Mouse (Mus musculus) erythroblast, embryonic 14.5 days (primary cell): Measurements from ENCODE around the gene Cdk2ap1. TPM values are rescaled to one million over a fixed set of nuclear protein-coding genes. Genes with fewer than 3 reads are reported as not detected.
"Not testable (repeated sequence)": the region's sequence is repeated elsewhere in the genome, so short reads cannot be mapped to it uniquely, and the experiment has no call there.

Experiments used
- H3K27me3 ChIP-seq: 2 replicates; pipeline ENCODE4 v1.6.1; 2012; ENCODE audit warnings: inconsistent platforms; ENCODE audit not compliant: control insufficient read depth
- H3K36me3 ChIP-seq: 2 replicates; pipeline ENCODE4 v1.6.1; 2012; ENCODE audit warnings: mild to moderate bottlenecking, inconsistent platforms; ENCODE audit not compliant: control insufficient read depth
- H3K4me1 ChIP-seq: 2 replicates; pipeline ENCODE4 v1.6.1; 2012; ENCODE audit warnings: inconsistent platforms; ENCODE audit not compliant: control insufficient read depth
- H3K4me3 ChIP-seq: replicated peaks from 2 replicates; pipeline ENCODE3; 2012; ENCODE audit warnings: moderate library complexity, mild to moderate bottlenecking, inconsistent platforms
- H3K9me3 ChIP-seq: 2 replicates; pipeline ENCODE4 v1.6.1; 2012; ENCODE audit warnings: low read length, inconsistent platforms, mixed read lengths; ENCODE audit not compliant: control insufficient read depth
- GATA1 ChIP-seq: IDR thresholded peaks from 2 replicates; pipeline ENCODE4 v1.6.1; 2012; ENCODE audit warnings: low read length, inconsistent platforms, mixed read lengths
- TAL1 ChIP-seq: IDR thresholded peaks from 3 replicates; pipeline ENCODE4 v1.6.1; 2012; ENCODE audit warnings: low read length, inconsistent platforms, mixed read lengths
- polyA plus RNA-seq: library from polyadenylated mRNA; stranded (reverse); fragments of >175 nt; gene quantifications from 2 replicates; pipeline ENCODE4 v1.2.3, GENCODE M21; 2012

Gene Cdk2ap1
- polyA plus RNA-seq, 1 experiment = 16.1 TPM

GRCm38 (mm10) chr5:124310091-124310490, 52.8 kb downstream of the Cdk2ap1 start:
- TF ChIP-seq GATA1 = no peak
- no peak for TF ChIP-seq TAL1
- no peaks in the 10 kb centered on the region for H3K27me3 ChIP-seq
- peaks cover 9% of the 10 kb centered on the region for H3K9me3 ChIP-seq
- no peak overlapping the region for H3K4me3 ChIP-seq
- no peaks in the 10 kb centered on the region for H3K4me1 ChIP-seq
- H3K36me3 ChIP-seq = peaks cover 91% of the 10 kb centered on the region

GRCm38 (mm10) chr5:124309155-124309554, 53.7 kb downstream of the Cdk2ap1 start:
- no peak for TF ChIP-seq GATA1
- no peak for TF ChIP-seq TAL1
- Histone ChIP-seq H3K9me3 (peaks cover 9% of the 10 kb centered on the region), H3K36me3 (peaks cover 85% of the 10 kb centered on the region), H3K27me3 (no peaks in the 10 kb centered on the region), H3K4me1 (no peaks in the 10 kb centered on the region), H3K4me3 (no peak overlapping the region)

DNA sequence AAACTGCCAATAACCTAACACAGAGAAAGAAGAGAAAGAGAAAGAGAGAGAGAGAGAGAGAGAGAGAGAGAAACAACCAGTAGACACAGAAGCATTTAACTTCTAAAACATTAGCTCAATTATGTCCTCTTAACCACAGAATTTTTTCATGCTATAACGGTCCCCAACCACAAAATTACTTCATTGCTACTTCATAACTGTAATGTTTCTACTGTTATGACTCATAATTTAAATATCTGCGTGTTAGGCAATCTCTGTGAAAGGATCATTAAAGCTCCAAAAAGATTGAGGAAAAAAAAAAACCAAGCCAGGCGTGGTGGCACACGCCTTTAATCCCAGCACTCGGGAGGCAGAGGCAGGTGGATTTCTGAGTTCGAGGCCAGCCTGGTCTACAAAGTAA, 60.0 kb downstream of the Cdk2ap1 start:
- peaks cover 75% of the 10 kb centered on the region for H3K36me3 ChIP-seq
- not testable (repeated sequence) for H3K9me3 ChIP-seq, H3K4me3 ChIP-seq, H3K4me1 ChIP-seq, H3K27me3 ChIP-seq

GRCm38 (mm10) chr5:124300132-124300531, 62.8 kb downstream of the Cdk2ap1 start:
- Histone ChIP-seq H3K36me3 (peaks cover 64% of the 10 kb centered on the region), H3K27me3 (no peaks in the 10 kb centered on the region), H3K4me1 (no peaks in the 10 kb centered on the region), H3K9me3 (no peaks in the 10 kb centered on the region), H3K4me3 (no peak overlapping the region)
- TF ChIP-seq TAL1 (no peak), GATA1 (no peak)

DNA sequence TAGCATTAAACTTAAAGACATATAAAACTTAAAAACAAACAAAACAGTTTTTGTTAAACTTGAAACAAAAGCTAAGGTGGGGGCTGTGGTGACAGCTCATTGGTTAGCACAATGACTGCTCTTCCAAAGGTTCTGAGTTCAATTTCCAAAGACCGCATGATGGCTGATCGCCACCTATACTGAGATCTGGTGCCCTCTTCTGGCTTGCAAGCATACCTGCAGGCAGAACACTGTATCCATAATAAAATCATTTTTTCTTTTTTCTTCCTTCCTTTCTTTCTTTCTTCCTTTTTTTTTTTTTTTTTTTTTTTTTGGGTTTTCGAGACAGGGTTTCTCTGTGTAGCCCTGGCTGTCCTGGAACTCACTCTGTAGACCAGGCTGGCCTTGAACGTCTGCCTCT, 63.6 kb downstream of the Cdk2ap1 start:
- H3K36me3 ChIP-seq = peaks cover 66% of the 10 kb centered on the region
- H3K9me3 ChIP-seq, H3K27me3 ChIP-seq, H3K4me3 ChIP-seq, H3K4me1 ChIP-seq: not testable (repeated sequence)

GRCm38 (mm10) chr5:124296475-124296874, 66.4 kb downstream of the Cdk2ap1 start:
- peaks cover 76% of the 10 kb centered on the region for H3K36me3 ChIP-seq

More at GRCm38 (mm10) chr5:124296475-124296874, 66.4 kb downstream of the Cdk2ap1 start:
- Histone ChIP-seq H3K4me3 (no peak overlapping the region), H3K4me1 (no peaks in the 10 kb centered on the region), H3K27me3 (no peaks in the 10 kb centered on the region), H3K9me3 (no peaks in the 10 kb centered on the region)
- TF ChIP-seq GATA1 = no peak
- no peak for TF ChIP-seq TAL1

Other genes starting within 250 kb of the Cdk2ap1 start
- 14.6 and 17.3 TPM in 2 replicates for gene Arl6ip4, start 247.0 kb downstream of the Cdk2ap1 start, polyA plus RNA-seq
- gene Pitpnm2, start 113.3 kb downstream of the Cdk2ap1 start, polyA plus RNA-seq = 0.37 and 0.38 TPM in 2 replicates
- gene Mphosph9, start 35.1 kb downstream of the Cdk2ap1 start, polyA plus RNA-seq = 0.28 and 0.32 TPM in 2 replicates
- gene 2810006K23Rik, start 35.0 kb downstream of the Cdk2ap1 start, polyA plus RNA-seq = 0.24 and 0.36 TPM in 2 replicates
- 0.28 and 0.32 TPM in 2 replicates for gene Sbno1, start 62.9 kb upstream of the Cdk2ap1 start, polyA plus RNA-seq
- gene Kmt5a, start 76.8 kb upstream of the Cdk2ap1 start, polyA plus RNA-seq = 34.4 and 36.1 TPM in 2 replicates
- 0.32 and 0.34 TPM in 2 replicates for gene Rilpl2, start 115.3 kb upstream of the Cdk2ap1 start, polyA plus RNA-seq
- gene Snrnp35, start 120.1 kb upstream of the Cdk2ap1 start, polyA plus RNA-seq = 2.7 and 3.2 TPM in 2 replicates
- 0.02 and 0.06 TPM in 2 replicates for gene Rilpl1, start 168.3 kb upstream of the Cdk2ap1 start, polyA plus RNA-seq
- 11.7 and 17.6 TPM in 2 replicates for gene Tmed2, start 177.6 kb upstream of the Cdk2ap1 start, polyA plus RNA-seq
- gene Ddx55, start 189.8 kb upstream of the Cdk2ap1 start, polyA plus RNA-seq = 0.84 and 0.94 TPM in 2 replicates
- gene Eif2b1, start 216.0 kb upstream of the Cdk2ap1 start, polyA plus RNA-seq = 0.41 and 0.57 TPM in 2 replicates
- 0.27 and 0.28 TPM in 2 replicates for gene Gtf2h3, start 216.1 kb upstream of the Cdk2ap1 start, polyA plus RNA-seq